Mouse (Mus musculus): ENCODE measurements around the gene Smad5. TPM values are rescaled to one million over a fixed set of nuclear protein-coding genes. Genes with fewer than 3 reads are reported as not detected.
A peak's percentile ranks its signal among the peaks of the same experiment; 100 is the strongest.

The Smad5 gene
- total RNA-seq, 2 experiments from 2014 or later: 20.6 to 24.3 TPM

- no peak for DNase-seq (ENCODE audit: extremely low spot score in 1 of 2, low spot score in 2 of 2)
- H3K4me3 ChIP-seq: no peak overlapping the region
These were observed 20.9 kb upstream of the Smad5 start for GRCm38 (mm10) chr13:56681924-56682323.

GRCm38 (mm10) chr13:56682326-56682725 is 20.5 kb upstream of the Smad5 start:
- intact Hi-C loops (cut with DNase I): no loop called here
- TF ChIP-seq CTCF (IDR thresholded peaks at IDR 0.05): no peak
- peak; percentile 46 to 47 for DNase-seq (ENCODE audit: extremely low spot score in 1 of 2, low spot score in 2 of 2)
- Histone ChIP-seq H3K4me3 (no peak overlapping the region), H3K27ac (no peak overlapping the region)

More at GRCm38 (mm10) chr13:56681924-56682323, 20.9 kb upstream of the Smad5 start:
- TF ChIP-seq CTCF (IDR thresholded peaks at IDR 0.05): no peak
- no peak overlapping the region for H3K27ac ChIP-seq
- intact Hi-C loops (cut with DNase I): no loop called here

GRCm38 (mm10) chr13:56683306-56683705 is 19.5 kb upstream of the Smad5 start:
- H3K4me3 ChIP-seq: no peak overlapping the region
- no peak overlapping the region for H3K27ac ChIP-seq
- no peak for DNase-seq (ENCODE audit: extremely low spot score in 1 of 2, low spot score in 2 of 2)
- intact Hi-C loops (cut with DNase I): no loop called here
- no peak for TF ChIP-seq CTCF (IDR thresholded peaks at IDR 0.05)

DNA sequence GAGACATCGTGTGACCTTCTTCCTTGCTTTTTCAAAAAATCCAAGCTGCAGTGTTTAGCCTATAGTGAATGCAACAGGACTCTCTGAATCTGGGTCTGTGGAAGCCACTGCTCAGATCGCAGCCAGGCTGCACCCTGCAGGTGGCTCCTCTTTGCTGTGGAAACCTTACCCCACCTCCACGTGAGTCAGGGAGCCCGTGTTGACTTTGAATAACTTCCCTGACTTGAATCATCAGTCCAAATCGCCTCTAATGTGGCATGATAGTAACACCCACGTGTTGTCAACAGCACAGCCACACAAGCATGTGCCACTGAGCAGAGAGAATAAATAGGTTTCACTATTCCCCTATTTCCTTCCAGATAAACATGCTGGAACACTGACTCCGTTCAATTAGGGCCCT is 10.8 kb upstream of the Smad5 start:
- H3K27ac ChIP-seq: no peak overlapping the region
- TF ChIP-seq CTCF (IDR thresholded peaks at IDR 0.05): no peak
- no peak for DNase-seq (ENCODE audit: extremely low spot score in 1 of 2, low spot score in 2 of 2)
- H3K4me3 ChIP-seq: no peak overlapping the region
- intact Hi-C loops (cut with DNase I): no loop called here

DNA sequence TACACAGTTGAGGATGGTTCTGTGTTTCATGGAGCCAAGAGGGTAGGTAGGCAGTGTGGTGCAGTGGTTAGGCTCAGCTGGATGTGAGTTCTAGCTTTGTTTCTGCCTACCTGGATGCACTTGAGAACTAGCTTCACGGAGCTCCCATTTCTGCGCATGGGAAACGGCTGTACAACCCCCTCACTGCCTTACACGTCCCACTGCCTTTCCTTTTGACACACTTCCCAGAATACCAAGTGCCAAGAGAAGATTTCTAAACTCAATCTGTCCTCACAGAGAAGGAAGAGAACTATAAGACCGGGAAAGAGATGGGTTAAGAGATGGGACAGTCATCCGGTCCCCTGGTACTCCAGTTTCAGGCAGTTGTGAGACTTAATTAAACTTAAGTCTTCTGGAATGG is 10.2 kb upstream of the Smad5 start:
- no peak for TF ChIP-seq CTCF (IDR thresholded peaks at IDR 0.05)
- Histone ChIP-seq H3K27ac (no peak overlapping the region), H3K4me3 (no peak overlapping the region)
- intact Hi-C loops (cut with DNase I): no loop called here
- DNase-seq (ENCODE audit: extremely low spot score in 1 of 2, low spot score in 2 of 2): peak in 1 of 2 experiments; percentile 20

DNA sequence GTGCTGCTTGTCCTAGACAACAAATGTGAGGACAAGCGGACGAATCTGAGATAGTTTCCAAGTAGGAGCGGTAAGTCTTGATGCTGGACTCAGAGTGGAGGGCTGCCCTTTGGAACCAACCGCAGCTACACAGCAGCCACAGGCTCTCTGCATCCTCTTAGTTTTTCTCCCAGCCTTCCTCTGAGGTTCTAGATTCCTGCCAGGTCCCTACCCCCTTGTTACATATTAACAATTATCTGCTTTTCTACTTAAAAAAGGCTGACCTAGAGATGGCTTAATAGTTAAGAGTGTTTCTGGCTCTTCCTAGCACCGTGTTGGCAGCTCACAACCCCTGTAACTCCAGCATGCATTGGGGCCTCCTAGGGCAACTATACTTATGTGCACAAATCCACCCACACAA is 7.1 kb upstream of the Smad5 start:
- no peak overlapping the region for H3K4me3 ChIP-seq
- DNase-seq (ENCODE audit: extremely low spot score in 1 of 2, low spot score in 2 of 2): no peak
- no peak overlapping the region for H3K27ac ChIP-seq
- intact Hi-C loops (cut with DNase I): loop anchor here (5.0 kb wide), 1 partner anchor 343 kb away; no protein-coding TSS in a partner anchor
- no peak for TF ChIP-seq CTCF (IDR thresholded peaks at IDR 0.05)

DNA sequence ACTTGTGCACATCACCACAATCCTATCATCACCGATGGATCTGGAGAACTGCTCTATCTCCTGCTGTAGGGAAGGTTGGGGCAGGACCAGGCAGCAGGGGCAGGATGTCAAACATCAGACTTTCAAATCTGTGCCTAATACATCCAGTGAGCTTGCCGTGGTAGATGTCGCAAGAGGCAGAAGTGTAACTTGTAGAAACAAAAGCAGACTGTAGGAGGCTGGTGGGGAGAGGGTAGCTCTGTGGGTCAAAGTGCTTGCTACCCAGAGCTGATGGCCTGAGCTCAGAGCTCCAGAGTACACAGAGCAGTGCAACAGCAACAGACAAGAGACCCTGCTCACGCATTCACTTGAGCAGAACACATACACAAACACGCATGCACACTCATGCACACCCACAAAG is 6.1 kb upstream of the Smad5 start:
- no peak overlapping the region for H3K27ac ChIP-seq
- no peak for DNase-seq (ENCODE audit: extremely low spot score in 1 of 2, low spot score in 2 of 2)
- H3K4me3 ChIP-seq: no peak overlapping the region
- intact Hi-C loops (cut with DNase I): loop anchor here (5.0 kb wide), 1 partner anchor 344 kb away; no protein-coding TSS in a partner anchor
- TF ChIP-seq CTCF (IDR thresholded peaks at IDR 0.05): no peak

DNA sequence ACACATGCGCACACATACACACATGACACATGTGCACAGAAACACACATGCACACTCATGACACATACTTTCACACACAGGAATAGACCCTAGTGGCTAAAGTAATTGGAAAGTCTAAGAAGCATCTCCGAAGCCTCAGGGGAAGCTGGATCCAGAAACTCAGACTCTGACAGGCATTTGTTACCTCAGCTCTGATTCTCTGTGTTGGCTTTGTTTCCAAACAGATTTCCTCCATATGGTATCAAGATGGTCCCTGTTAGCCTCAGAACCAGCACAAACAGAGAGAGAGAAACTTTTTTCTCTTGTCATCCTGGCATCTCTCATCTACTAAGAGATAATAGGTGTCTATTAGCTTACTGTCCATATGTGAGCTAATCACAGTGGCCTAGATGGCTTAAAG is 5.6 kb upstream of the Smad5 start:
- no peak for DNase-seq (ENCODE audit: extremely low spot score in 1 of 2, low spot score in 2 of 2)
- intact Hi-C loops (cut with DNase I): loop anchor here (5.0 kb wide), 1 partner anchor 345 kb away; no protein-coding TSS in a partner anchor
- no peak overlapping the region for H3K27ac ChIP-seq
- H3K4me3 ChIP-seq: no peak overlapping the region
- no peak for TF ChIP-seq CTCF (IDR thresholded peaks at IDR 0.05)

DNA sequence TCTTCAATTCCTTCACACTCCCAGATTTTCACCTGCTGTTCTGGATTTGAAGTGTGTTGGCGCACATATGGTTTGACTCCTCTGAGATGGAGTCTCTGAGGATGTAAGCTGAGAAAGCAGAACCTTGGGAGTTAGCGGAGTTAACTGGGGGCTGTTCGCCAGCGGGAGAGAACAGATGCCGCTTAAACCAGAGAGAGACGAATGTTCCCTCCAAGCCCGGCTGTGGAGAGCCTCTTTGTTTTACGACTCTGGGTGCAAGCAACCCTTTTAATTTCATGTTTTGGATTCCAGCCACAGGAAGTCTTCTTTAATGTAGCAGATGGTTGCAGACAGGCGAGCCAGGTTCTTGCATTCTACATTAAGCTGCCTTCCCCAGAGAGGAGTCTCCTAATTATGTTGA is 4.4 kb upstream of the Smad5 start:
- peak; percentile 58 to 62 for DNase-seq (ENCODE audit: extremely low spot score in 1 of 2, low spot score in 2 of 2)
- intact Hi-C loops (cut with DNase I): loop anchor here (5.0 kb wide), 1 partner anchor 346 kb away; no protein-coding TSS in a partner anchor
- no peak for TF ChIP-seq CTCF (IDR thresholded peaks at IDR 0.05)

DNA sequence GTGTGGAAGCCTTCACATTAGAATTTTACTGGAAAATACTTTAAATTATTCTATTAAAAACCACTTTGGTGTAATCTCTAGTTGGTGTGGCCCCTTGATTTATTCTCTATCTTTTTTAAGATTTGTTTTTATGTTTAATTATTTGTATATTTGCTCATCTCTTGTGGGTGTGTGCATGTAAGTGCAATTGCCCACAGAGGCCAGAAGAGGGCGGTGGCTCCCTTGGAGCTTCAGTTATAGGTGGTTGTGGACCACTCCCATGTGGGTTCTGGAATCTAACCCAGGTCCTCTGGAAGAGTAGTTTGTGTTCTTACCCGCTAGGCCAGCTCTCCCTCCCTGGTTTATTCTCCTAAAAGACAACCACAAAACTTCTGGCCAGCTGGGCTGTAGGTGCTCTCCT is 3.4 kb upstream of the Smad5 start:
- intact Hi-C loops (cut with DNase I): loop anchor here (5.0 kb wide), 1 partner anchor 347 kb away; no protein-coding TSS in a partner anchor
- Histone ChIP-seq H3K27ac (no peak overlapping the region), H3K4me3 (no peak overlapping the region)
- no peak for DNase-seq (ENCODE audit: extremely low spot score in 1 of 2, low spot score in 2 of 2)
- TF ChIP-seq CTCF (IDR thresholded peaks at IDR 0.05): peak; percentile 26

More for the DNA sequence above, 4.4 kb upstream of the Smad5 start:
- H3K27ac ChIP-seq: no peak overlapping the region
- no peak overlapping the region for H3K4me3 ChIP-seq

GRCm38 (mm10) chr13:56700981-56701380 is 1.8 kb upstream of the Smad5 start:
- intact Hi-C loops (cut with DNase I): no loop called here

DNA sequence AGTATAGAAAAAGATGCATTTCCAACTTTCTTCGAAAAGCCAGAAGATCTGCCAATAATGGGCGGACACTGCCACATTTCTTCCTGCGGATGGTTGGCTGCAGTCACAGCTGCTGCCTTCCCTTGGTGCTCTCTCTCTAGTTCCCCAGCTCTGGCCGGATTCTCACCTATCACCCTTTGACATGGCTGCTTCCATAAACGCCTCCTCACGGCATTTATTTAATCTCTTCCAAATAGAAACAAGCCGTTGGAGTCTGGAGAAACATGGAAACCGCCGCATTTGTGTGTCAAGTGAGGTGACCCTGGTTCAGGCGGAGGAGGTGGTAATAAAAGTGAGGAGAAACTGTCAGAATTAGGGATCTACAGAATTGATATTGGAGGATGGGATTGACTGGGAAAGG is 886 bp upstream of the Smad5 start:
- intact Hi-C loops (cut with DNase I): loop anchor here (2.0 kb wide), 1 partner anchor 89 kb away; no protein-coding TSS in a partner anchor
- TF ChIP-seq CTCF (IDR thresholded peaks at IDR 0.05): no peak
- no peak for DNase-seq (ENCODE audit: extremely low spot score in 1 of 2, low spot score in 2 of 2)
- no peak overlapping the region for H3K4me3 ChIP-seq
- no peak overlapping the region for H3K27ac ChIP-seq

More at GRCm38 (mm10) chr13:56700981-56701380, 1.8 kb upstream of the Smad5 start:
- TF ChIP-seq CTCF (IDR thresholded peaks at IDR 0.05): no peak
- Histone ChIP-seq H3K27ac (no peak overlapping the region), H3K4me3 (no peak overlapping the region)
- no peak for DNase-seq (ENCODE audit: extremely low spot score in 1 of 2, low spot score in 2 of 2)

DNA sequence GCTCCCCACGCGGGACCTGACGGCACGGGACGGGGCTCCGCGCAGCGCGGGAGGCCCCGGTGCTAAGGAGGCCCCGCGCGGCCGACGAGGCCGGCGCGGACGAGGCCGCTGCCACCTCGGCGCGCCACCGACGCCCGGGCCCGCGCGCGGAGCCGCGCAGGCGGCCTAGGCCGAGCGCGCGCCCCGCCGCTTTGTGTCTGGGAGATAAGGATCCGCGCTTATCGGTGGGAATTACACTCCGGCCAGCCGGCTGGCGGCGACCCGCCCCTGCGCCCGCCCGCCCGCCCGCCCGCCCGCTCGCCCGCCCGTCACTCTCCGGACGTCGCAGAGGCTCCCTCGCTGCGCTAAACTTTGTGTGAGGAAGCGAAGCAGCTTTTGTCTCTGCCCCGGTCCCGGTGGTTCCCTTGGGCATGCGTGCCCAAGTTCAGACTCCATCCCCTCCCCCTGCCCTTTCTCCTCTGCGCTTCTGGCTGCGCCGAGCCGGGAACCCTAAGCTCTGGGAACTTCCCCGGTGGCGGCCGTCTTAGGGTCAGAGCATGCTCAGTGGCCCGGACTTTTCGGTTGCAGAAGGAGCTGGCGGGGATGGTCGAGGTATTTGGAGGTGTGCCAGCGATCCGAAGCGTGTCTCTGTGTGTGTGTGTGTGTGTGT is 536 bp downstream of the Smad5 start:
- DNase-seq (ENCODE audit: extremely low spot score in 1 of 2, low spot score in 2 of 2): peak; percentile 61 to 63
- H3K4me3 ChIP-seq: peak overlapping the region; percentile 64
- intact Hi-C loops (cut with DNase I): loop anchor here (2.0 kb wide), 1 partner anchor 87 kb away; no protein-coding TSS in a partner anchor
- H3K27ac ChIP-seq: peak overlapping the region; percentile 92
- no peak for TF ChIP-seq CTCF (IDR thresholded peaks at IDR 0.05)

All from left cerebral cortex, adult 2 months (tissue).